Mouse (Mus musculus): Measurements from ENCODE around the gene Dph2.

DNA sequence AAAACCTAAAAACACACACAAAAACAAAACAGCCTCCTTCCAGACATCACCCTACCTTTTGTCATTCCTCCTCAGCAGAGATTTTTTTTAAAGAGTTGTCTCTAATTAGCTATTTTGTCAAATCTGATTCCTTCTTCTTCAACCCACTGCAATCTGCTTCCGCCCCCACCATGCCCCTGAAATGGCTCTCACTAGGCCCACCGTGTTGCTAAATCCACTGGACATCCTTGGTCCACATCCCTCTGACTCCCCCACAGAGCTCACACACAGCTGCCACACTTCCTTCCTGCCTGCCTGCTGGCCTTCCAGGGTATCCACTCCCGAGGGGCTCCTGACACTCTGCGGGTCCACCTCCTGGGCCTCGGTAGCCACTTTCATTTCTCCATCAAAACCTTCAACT, 13.1 kb downstream of the Dph2 start:
- TF ChIP-seq CTCF (IDR thresholded peaks at IDR 0.05; ENCODE audit: low read depth, low read length): no peak
- no peak for TF ChIP-seq EP300 (IDR thresholded peaks at IDR 0.05; ENCODE audit: insufficient read depth, low read depth, low read length)
- no peak for TF ChIP-seq POLR2A (IDR thresholded peaks at IDR 0.05; ENCODE audit: insufficient read depth, low read length)

Measured in ES-Bruce4 (cell line).